Mouse (Mus musculus) myocyte (in vitro differentiated cells): ENCODE results near the gene Gm4881.

Experiments used
- MYOD1 ChIP-seq, 3 experiments: IDR thresholded peaks; one replicate each; pipeline ENCODE4 v1.6.1; 2011; ENCODE audit warnings: control low read depth in 2 of 3, low read depth in 2 of 3, mild to moderate bottlenecking in 2 of 3, moderate library complexity in 1 of 3; ENCODE audit not compliant: insufficient read length in 2 of 3, control insufficient read depth in 1 of 3
- POLR2A ChIP-seq: IDR thresholded peaks from one replicate; pipeline ENCODE4 v1.6.1; 2011; ENCODE audit warnings: low read depth, mild to moderate bottlenecking, control low read depth, moderate library complexity; ENCODE audit not compliant: insufficient read length
- REST ChIP-seq: IDR thresholded peaks from one replicate; pipeline ENCODE4 v1.6.1; 2011; ENCODE audit warnings: mild to moderate bottlenecking, control low read depth, moderate library complexity; ENCODE audit not compliant: insufficient read depth, insufficient read length
- TCF12 ChIP-seq: IDR thresholded peaks from one replicate; pipeline ENCODE4 v1.6.1; 2011; ENCODE audit warnings: mild to moderate bottlenecking, control low read depth; ENCODE audit not compliant: poor library complexity, insufficient read depth, severe bottlenecking
- USF1 ChIP-seq: IDR thresholded peaks from one replicate; pipeline ENCODE4 v1.6.1; 2011; ENCODE audit warnings: low read depth, mild to moderate bottlenecking, control low read depth, moderate library complexity

DNA sequence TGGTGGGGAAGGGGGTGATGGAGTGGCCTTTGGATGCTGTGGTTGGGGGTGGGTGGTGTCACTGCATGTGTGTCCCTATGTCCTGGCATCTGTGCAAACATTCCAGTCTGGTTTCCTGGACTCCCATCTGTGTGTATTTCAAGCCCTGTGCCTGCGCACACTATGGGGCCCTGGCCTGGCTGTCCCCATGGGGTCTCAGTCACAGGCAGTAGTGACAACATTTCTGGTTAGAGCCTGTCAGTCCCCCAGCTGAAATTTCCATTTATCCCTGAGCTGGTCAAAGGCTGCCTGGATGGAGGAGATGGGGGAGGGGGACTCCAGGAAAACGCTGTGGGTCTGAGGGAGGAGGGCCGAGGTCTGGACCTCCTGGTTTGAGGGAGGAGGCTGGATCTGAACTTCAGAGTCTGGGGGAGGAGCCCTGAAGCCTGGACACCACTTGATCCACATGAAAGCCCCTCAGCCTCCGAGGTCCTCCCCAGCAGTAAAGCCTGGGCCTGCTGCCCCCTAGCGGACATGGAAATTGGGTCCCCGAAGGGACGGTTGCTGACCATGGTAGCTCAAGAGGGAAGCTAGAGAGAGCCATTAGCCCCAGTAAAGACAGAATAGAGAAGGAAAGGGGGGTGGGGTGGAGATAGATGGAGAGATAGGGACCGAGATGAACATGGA lies 5.8 kb upstream of the Gm4881 start:
- TF ChIP-seq MYOD1 (IDR thresholded peaks at IDR 0.05; ENCODE audit: control insufficient read depth in 1 of 3, insufficient read length in 2 of 3, low read depth in 2 of 3), result no peak
- TF ChIP-seq TCF12, result no peak
- no peak for TF ChIP-seq USF1
- no peak for TF ChIP-seq POLR2A
- TF ChIP-seq REST, result peak; percentile 68
